Mouse (Mus musculus) heart, embryonic 10.5 days (tissue): ENCODE measurements around the gene Impdh2. TPM values are rescaled to one million over a fixed set of nuclear protein-coding genes. Genes with fewer than 3 reads are reported as not detected.
"Not testable (repeated sequence)": the region's sequence is repeated elsewhere in the genome, so short reads cannot be mapped to it uniquely, and the experiment has no call there.

Source experiments
- DNase-seq: peaks from one replicate; pipeline ENCODE4 v3.0.0-alpha.2; 2017; ENCODE audit warnings: low spot score
- H3K27ac ChIP-seq: fragments of 300-500 bp; sonication (generic); 2 replicates; pipeline ENCODE4 v1.5.1; 2016; ENCODE audit warnings: mild to moderate bottlenecking
- H3K27me3 ChIP-seq: fragments of 300-500 bp; sonication (generic); 2 replicates; pipeline ENCODE4 v1.6.1; 2016; ENCODE audit warnings: mild to moderate bottlenecking; ENCODE audit not compliant: poor library complexity, insufficient read depth, severe bottlenecking
- H3K36me3 ChIP-seq: fragments of 300-500 bp; sonication (generic); 2 replicates; pipeline ENCODE4 v1.6.1; 2016; ENCODE audit warnings: mild to moderate bottlenecking, moderate library complexity
- H3K4me1 ChIP-seq: fragments of 300-500 bp; sonication (generic); 2 replicates; pipeline ENCODE4 v1.6.1; 2016; ENCODE audit warnings: mild to moderate bottlenecking
- H3K4me3 ChIP-seq: fragments of 300-500 bp; sonication (generic); 2 replicates; pipeline ENCODE4 v1.5.1; 2016; ENCODE audit warnings: mild to moderate bottlenecking, moderate library complexity
- H3K9me3 ChIP-seq: fragments of 300-500 bp; sonication (generic); 2 replicates; pipeline ENCODE4 v1.6.1; 2016; ENCODE audit warnings: mild to moderate bottlenecking, moderate library complexity
- WGBS: fragments of 180-500 bp; shearing (Covaris S2); methylation state at CpG from one replicate; pipeline ENCODE4 v1.1.7; 2016; 5-methylcytosine and 5-hydroxymethylcytosine counted together
- microRNA counts: library from miRNA; unstranded; fragments of <30 nt; microRNA quantifications from one replicate; lab custom pipeline; 2017
- microRNA-seq: library from miRNA; unstranded; fragments of <30 nt; microRNA quantifications from one replicate; pipeline ENCODE4, GENCODE M21; 2017
- polyA plus RNA-seq: library from polyadenylated mRNA; unstranded; fragments of >200 nt; fragmentation: Nextera tagmentation; extraction: Ambion mirVana; gene quantifications from 2 replicates; pipeline ENCODE4 v1.2.1, GENCODE M21; 2016

The Impdh2 gene
- polyA plus RNA-seq, 1 experiment from 2014 or later: 194 TPM

DNA sequence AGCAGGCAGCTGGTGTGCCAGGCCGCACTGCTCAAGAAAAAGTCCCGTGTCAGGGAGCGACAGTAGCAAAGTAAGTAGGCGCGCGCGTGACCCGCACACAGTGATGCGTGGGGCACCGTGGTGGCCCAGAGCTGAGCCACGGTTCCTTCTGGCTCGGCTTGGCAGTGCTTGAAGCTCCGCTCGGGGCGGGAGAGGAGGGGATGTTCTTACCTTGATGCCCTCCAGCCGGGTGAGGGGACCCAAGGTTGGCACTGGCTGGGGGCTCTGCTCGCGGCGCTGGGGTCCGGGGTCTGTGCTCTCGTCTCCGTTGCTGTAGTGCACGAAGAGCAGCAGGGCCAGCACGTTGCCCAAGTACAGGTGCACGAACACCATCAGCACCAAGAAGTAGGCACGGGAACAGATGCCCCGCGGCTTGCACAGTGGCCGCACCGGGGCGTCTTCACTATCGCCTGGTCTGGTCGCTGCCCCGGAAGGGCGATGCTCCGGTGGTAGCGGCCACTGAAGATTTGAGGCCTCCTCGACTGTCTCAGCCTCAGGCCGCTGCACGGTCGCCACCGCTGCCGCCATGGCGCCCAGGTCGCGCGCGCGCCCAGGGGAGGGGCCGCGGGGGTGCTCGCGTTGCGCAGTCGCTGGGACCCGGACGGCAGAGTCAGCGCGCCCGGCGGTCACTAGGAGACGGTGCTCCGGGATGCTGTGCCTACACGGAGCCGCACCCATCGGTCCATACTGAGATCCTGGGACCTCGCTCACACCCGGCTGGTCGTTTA lies 37.1 kb downstream of the Impdh2 start, which contains the start of gene P4htm:
Gene P4htm (minus strand): TSS at position 670 of the 767 bp plus-strand sequence.
- H3K27ac ChIP-seq: peak within 1 kb of the TSS; percentile 88
- no peaks in the 10 kb centered on the region for H3K9me3 ChIP-seq
- DNase-seq: peak; percentile 90
- no peaks in the 10 kb centered on the region for H3K27me3 ChIP-seq
- H3K36me3 ChIP-seq: peaks cover 6% of the 10 kb centered on the region
- peaks cover 34% of the 10 kb centered on the region for H3K4me1 ChIP-seq
- WGBS: 2% methylated on average over 69 of the region's 69 CpGs
- peak within 1 kb of the TSS; percentile 74 for H3K4me3 ChIP-seq

DNA sequence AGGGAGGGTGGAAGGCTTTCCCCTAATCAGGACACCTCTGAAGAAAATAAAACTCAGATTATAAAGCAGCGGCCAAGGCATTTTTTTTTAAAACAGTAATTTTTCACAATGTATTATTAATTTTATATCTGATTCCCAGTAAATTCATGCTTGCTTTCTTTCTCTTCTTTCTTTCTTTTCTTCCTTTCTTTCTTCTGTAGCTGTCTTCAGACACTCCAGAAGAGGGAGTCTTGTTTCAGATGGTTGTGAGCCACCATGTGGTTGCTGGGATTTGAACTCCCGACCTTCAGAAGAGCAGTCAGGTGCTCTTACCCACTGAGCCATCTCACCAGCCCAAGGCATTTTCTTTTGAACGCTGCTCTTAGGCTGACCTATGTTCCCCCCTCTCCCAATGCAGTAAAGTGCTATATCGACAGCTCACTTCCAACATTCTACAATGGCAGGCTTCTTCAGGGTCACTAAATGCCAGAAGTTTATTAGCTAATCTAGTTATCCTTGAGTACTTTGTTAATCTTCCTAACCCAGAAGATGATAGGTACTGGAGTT lies 39.0 kb downstream of the Impdh2 start:
- WGBS: 82% methylated on average over 4 of the region's 4 CpGs
- Histone ChIP-seq H3K9me3 (no peaks in the 10 kb centered on the region), H3K27ac (no peak overlapping the region), H3K36me3 (peaks cover 22% of the 10 kb centered on the region), H3K4me3 (no peak overlapping the region), H3K27me3 (no peaks in the 10 kb centered on the region), H3K4me1 (peaks cover 30% of the 10 kb centered on the region)
- DNase-seq: no peak

DNA sequence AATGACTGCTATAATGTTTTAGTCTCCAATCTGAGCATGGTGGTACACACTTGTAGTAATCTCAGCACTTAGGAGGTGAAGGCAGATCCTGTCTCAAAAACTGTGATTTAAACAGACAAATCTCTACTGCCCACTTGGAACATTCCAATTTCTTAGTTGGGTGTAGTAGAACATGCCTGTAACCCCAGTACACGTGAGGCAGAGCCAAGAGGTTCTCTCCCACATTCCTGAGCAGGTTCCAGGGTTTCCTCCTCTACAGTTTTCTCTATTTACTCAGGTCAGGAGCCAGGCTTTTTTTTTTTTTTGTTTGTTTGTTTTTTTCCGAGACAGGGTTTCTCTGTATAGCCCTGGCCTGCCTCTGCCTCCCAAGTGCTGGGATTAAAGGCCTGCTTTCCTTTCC lies 39.9 kb downstream of the Impdh2 start:
- Histone ChIP-seq H3K27me3 (no peaks in the 10 kb centered on the region), H3K9me3 (no peaks in the 10 kb centered on the region), H3K4me1 (peaks cover 30% of the 10 kb centered on the region), H3K36me3 (peaks cover 31% of the 10 kb centered on the region), H3K4me3 (no peak overlapping the region), H3K27ac (no peak overlapping the region)
- WGBS: 52% methylated on average over 2 of the region's 2 CpGs
- DNase-seq: no peak

DNA sequence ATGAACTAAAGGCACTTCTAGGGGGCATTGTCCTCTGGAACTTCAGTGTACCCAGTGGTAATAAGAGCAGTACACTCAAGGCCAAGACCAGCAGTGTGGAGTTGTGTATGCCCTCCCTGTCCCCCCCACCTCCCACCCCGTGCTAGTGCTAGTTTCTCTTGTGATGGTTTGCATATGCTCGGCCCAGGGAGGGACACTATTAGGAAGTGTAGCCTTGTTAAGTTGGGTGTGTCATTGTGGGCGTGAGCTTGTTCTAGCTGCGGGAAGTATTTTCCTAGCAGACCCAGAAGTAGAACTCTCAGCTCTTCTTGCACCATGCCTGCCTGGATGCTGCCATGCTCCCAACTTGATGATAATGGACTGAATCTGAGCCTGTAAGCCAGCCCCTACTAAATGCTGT lies 41.9 kb downstream of the Impdh2 start:
- peaks cover 18% of the 10 kb centered on the region for H3K4me1 ChIP-seq
- H3K36me3 ChIP-seq: peaks cover 51% of the 10 kb centered on the region
- H3K9me3 ChIP-seq: no peaks in the 10 kb centered on the region
- H3K27ac ChIP-seq: no peak overlapping the region
- WGBS: 85% methylated on average over 4 of the region's 4 CpGs
- no peak for DNase-seq
- no peaks in the 10 kb centered on the region for H3K27me3 ChIP-seq
- H3K4me3 ChIP-seq: no peak overlapping the region

DNA sequence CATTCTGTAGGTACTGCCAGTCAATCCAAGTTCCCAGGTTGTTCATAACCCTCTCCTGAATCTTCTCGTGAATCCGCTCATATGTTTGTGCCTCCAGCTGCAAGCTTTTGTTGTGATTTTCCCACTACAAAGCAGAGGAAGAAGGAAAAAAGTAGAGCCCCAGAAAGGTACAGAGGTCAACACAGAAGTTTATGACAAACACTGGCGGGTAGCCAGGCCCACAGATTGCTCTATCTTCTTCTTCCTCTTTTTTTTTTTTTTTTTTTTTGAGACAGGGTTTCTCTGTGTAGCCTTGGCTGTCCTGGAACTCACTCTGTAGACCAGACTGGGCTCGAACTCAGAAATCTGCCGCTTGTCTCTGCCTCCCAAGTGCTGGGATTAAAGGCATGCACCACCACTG lies 47.8 kb downstream of the Impdh2 start:
- H3K27ac ChIP-seq, H3K4me3 ChIP-seq, DNase-seq, H3K9me3 ChIP-seq, H3K27me3 ChIP-seq: not testable (repeated sequence)
- Histone ChIP-seq H3K4me1 (0 out of 2 replicates have a peak, but pooled peaks cover 16% of the 10 kb centered on the region), H3K36me3 (peaks cover 100% of the 10 kb centered on the region)
- 90% methylated on average over 5 of the region's 5 CpGs for WGBS

DNA sequence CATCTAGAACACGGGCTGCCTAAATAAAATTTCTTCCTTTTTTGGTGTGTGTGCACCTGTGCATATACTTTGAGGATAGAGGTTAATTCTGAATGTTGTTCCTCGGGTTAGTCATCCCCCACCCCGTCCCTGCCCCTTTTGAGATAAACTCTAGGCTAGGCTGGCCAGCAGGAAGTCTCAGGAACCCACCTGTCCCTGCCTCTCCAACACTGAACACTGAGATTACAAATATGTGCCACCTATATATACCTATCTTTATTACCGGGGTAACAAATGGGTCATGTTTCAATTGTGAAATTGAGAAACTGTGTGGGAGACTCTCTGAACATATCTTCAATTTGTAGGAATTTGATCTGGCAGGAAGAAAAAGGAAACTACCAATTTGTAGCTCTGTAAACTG lies 48.8 kb downstream of the Impdh2 start:
- Histone ChIP-seq H3K27me3 (no peaks in the 10 kb centered on the region), H3K36me3 (peaks cover 100% of the 10 kb centered on the region), H3K4me3 (no peak overlapping the region), H3K4me1 (0 out of 2 replicates have a peak, but pooled peaks cover 16% of the 10 kb centered on the region), H3K9me3 (no peaks in the 10 kb centered on the region), H3K27ac (no peak overlapping the region)
- WGBS: 81% methylated on average over 4 of the region's 4 CpGs
- no peak for DNase-seq

DNA sequence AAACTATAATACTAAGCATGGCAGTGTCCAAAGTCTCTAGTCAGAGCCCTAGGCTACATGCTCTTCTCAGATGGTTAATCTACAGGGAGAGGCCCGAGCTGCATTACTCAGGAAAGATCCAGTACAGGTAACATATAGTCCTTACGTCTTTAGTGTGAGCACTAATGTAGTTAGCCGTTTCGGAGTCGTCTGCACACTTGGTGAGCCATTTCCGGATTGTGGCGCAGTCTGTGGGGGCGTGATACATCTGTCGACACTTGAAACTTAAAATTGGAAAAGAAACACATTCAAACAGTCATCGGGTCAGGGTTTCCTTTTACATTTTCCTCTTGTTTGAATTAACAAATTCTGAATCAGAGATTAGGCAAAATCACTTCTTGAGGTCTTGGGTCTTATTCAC lies 51.4 kb downstream of the Impdh2 start:
- no peak for DNase-seq
- Histone ChIP-seq H3K9me3 (no peaks in the 10 kb centered on the region), H3K4me1 (0 out of 2 replicates have a peak, but pooled peaks cover 9% of the 10 kb centered on the region), H3K36me3 (peaks cover 99% of the 10 kb centered on the region), H3K27ac (no peak overlapping the region), H3K4me3 (no peak overlapping the region), H3K27me3 (no peaks in the 10 kb centered on the region)
- WGBS: 95% methylated on average over 10 of the region's 10 CpGs

MicroRNA genes within 50 kb of the gene (microRNA counts, 519-probe panel; counts per million panel counts)
- microRNA mmu-miR-191 (lab: Ali Mortazavi, UCI) (5,355 counts per million, percentile 47 among the panel's probes with 10 or more counts), microRNA mmu-miR-425 (lab: Ali Mortazavi, UCI) (4,397 counts per million, percentile 27 among the panel's probes with 10 or more counts)

Small RNA genes within 50 kb of the gene (microRNA-seq; reads per million reads assigned to microRNA genes)
- gene Gm24083 (not detected), gene Mir191 (not detected), gene Mir425 (2,792 reads per million, percentile 86 among the genes with 10 or more reads in this experiment)

Other genes with a start within 250 kb of the Impdh2 start
- 1,031 and 1,079 TPM in 2 replicates for gene Gpx1, start 221.4 kb upstream of the Impdh2 start, polyA plus RNA-seq
- 114 and 122 TPM in 2 replicates for gene Usp4, start 212.4 kb upstream of the Impdh2 start, polyA plus RNA-seq
- gene 1700102P08Rik, start 167.5 kb upstream of the Impdh2 start, polyA plus RNA-seq: 0.34 TPM in 2 replicates
- 1.1 and 1.5 TPM in 2 replicates for gene Ccdc36, start 131.8 kb upstream of the Impdh2 start, polyA plus RNA-seq
- not detected in 2 replicates for gene BC048562, start 123.8 kb upstream of the Impdh2 start, polyA plus RNA-seq
- 46.6 and 61.1 TPM in 2 replicates for gene Ccdc71, start 99.8 kb upstream of the Impdh2 start, polyA plus RNA-seq
- gene Klhdc8b, start 98.7 kb upstream of the Impdh2 start, polyA plus RNA-seq: 86.8 and 106 TPM in 2 replicates
- gene Lamb2, start 80.5 kb upstream of the Impdh2 start, polyA plus RNA-seq: 46.3 and 57.4 TPM in 2 replicates
- 78.6 and 84.1 TPM in 2 replicates for gene Usp19, start 69.7 kb upstream of the Impdh2 start, polyA plus RNA-seq
- 83.2 and 95.8 TPM in 2 replicates for gene Qars, start 52.6 kb upstream of the Impdh2 start, polyA plus RNA-seq
- 117 and 129 TPM in 2 replicates for gene Qrich1, start 43.5 kb upstream of the Impdh2 start, polyA plus RNA-seq
- gene Ndufaf3, start 7.1 kb downstream of the Impdh2 start, polyA plus RNA-seq: 50.5 and 58.6 TPM in 2 replicates
- gene Dalrd3, start 9.6 kb downstream of the Impdh2 start, polyA plus RNA-seq: 106 and 122 TPM in 2 replicates
- 99.6 and 105 TPM in 2 replicates for gene Wdr6, start 18.5 kb downstream of the Impdh2 start, polyA plus RNA-seq
- 13.2 and 20.6 TPM in 2 replicates for gene P4htm, start 37.4 kb downstream of the Impdh2 start, polyA plus RNA-seq
- gene Arih2, start 89.1 kb downstream of the Impdh2 start, polyA plus RNA-seq: 50.3 and 52.0 TPM in 2 replicates
- 53.0 and 53.7 TPM in 2 replicates for gene Slc25a20, start 101.8 kb downstream of the Impdh2 start, polyA plus RNA-seq
- gene Prkar2a, start 129.0 kb downstream of the Impdh2 start, polyA plus RNA-seq: 26.5 and 29.1 TPM in 2 replicates
- gene Ip6k2, start 223.5 kb downstream of the Impdh2 start, polyA plus RNA-seq: 48.1 and 63.9 TPM in 2 replicates
- gene Nckipsd, start 248.1 kb downstream of the Impdh2 start, polyA plus RNA-seq: 9.2 and 10.8 TPM in 2 replicates